Mouse (Mus musculus): ENCODE data around the gene Pus7l. TPM values are rescaled to one million over a fixed set of nuclear protein-coding genes. Genes with fewer than 3 reads are reported as not detected.

Pus7l gene
- total and polyA plus RNA-seq, 3 experiments, result 33.2 to 51.2 (median 40.6) TPM

DNA sequence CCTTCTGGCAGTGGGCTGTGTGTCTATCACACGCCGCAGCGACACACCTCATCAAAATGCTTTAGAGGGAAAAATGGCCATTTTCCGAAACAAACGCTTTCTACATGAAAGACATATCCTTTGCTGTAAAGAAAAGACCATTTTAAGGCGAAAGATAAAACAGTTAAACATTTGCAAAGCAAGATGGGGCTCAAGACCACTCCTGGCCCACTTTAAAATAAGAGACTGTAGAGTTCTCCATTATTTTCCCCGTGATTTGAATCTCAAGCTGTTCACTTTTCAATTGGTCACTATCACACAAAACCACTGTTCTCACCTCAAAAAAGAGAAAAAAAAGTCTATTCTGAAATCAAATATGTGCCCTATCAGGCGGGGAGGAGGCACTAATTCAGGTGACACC is 46.7 kb upstream of the Pus7l start:
- no peaks in the 10 kb centered on the region for H3K27me3 ChIP-seq (ENCODE audit: control insufficient read depth in 1 of 2, insufficient read depth in 2 of 2, low read length in 2 of 2)
- no peak overlapping the region for H3K27ac ChIP-seq (ENCODE audit: control insufficient read depth, low read depth, low read length)
- H3K4me1 ChIP-seq (ENCODE audit: control insufficient read depth in 1 of 2, insufficient read depth in 2 of 2, low read length in 2 of 2), result peaks cover 19 to 27% of the 10 kb centered on the region in 2 experiments
- H3K9me3 ChIP-seq (replicated peaks; ENCODE audit: insufficient read depth, low read length), result no peaks in the 10 kb centered on the region
- peak overlapping the region; percentile 56 to 58 for H3K4me3 ChIP-seq (ENCODE audit: control insufficient read depth in 1 of 2, insufficient read depth in 1 of 2, low read depth in 2 of 2, low read length in 2 of 2)
- TF ChIP-seq MAZ (IDR thresholded peaks at IDR 0.05; ENCODE audit: low read depth, low read length) (0 out of 2 replicates have a peak, but pooled peaks have one; percentile 58), ZNF384 (IDR thresholded peaks at IDR 0.05; ENCODE audit: low read depth, low read length) (peak; percentile 27), ZKSCAN1 (IDR thresholded peaks at IDR 0.05; ENCODE audit: low read depth, low read length) (no peak), KAT2A (conservative IDR thresholded peaks at IDR 0.05; ENCODE audit: low read depth, low read length) (0 out of 2 replicates have a peak, but pooled peaks have one; percentile 1), MAFK (IDR thresholded peaks at IDR 0.05; ENCODE audit: borderline replicate concordance, low read depth, low read length) (no peak), ZMIZ1 (IDR thresholded peaks at IDR 0.05; ENCODE audit: low read depth, low read length) (peak; percentile 13; the same call in 1 of the 2 replicates), RCOR1 (IDR thresholded peaks at IDR 0.05; ENCODE audit: low read depth, low read length) (peak; percentile 48; the same call in 1 of the 2 replicates), EP300 (IDR thresholded peaks at IDR 0.05; ENCODE audit: low read depth in 1 of 2, low read length in 2 of 2) (peak in 1 of 2 experiments; percentile 20; a peak in 1 of 4 replicates), SMC3 (IDR thresholded peaks at IDR 0.05; ENCODE audit: low read depth, low read length) (no peak)
- peaks cover 13 to 28% of the 10 kb centered on the region in 2 experiments for H3K36me3 ChIP-seq (ENCODE audit: control insufficient read depth in 1 of 2, insufficient read depth in 2 of 2, low read length in 2 of 2)
- DNase-seq (ENCODE audit: low read depth, low spot score), result no peak
- peaks cover 14% of the 10 kb centered on the region for H3K79me2 ChIP-seq (ENCODE audit: control insufficient read depth, insufficient read depth, low read length, poor library complexity)
- peak overlapping the region; percentile 42 for H3K9ac ChIP-seq (ENCODE audit: control insufficient read depth, low read depth, low read length, poor library complexity, severe bottlenecking)

DNA sequence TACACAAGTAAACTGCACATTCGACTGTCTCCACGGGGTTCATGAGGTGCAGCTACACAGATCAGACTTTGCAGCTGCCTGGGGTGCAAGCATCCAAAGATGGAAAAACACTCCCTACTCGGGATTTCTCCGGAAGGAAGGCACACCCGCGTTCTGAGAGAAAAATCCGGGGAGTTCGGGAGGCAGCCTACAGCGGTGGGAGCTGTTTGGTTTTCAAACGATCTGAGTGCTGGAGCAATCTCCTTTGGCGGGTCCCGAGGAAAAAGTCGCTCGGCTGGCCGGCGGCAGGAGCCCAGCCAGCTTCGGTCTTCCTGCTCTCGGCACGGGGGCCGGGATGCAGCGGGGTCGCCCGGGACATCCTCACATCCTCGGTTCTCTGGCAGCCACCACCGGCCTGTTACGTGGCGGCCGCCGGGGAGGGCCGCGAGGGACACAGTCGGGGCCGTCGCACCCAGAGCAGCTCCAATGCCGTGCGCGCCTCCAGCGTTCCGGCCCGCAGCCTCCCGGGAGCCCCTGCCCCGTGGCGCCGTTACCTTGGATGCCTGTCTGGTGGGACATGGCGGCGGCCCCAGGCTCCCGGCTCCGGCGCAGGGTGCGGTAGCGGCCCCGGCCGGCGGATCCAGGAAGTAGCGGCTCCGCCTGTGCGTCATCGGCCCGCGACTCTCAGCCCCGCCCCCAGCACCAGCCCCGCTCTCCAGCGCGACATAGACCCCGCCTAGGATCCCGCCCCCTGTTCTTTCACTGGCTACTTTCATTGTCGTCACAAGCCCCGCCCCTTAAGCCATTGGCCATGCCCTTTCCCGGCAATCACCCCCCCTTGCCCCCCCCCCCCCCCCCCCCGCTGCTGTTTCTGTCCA is 46.1 kb upstream of the Pus7l start, which contains the start of gene Twf1:
Gene Twf1 (minus strand): TSS at position 671 of the 857 bp plus-strand sequence.
- peak within 1 kb of the TSS; percentile 20 for H3K27ac ChIP-seq (ENCODE audit: control insufficient read depth, low read depth, low read length)
- no peaks in the 10 kb centered on the region for H3K27me3 ChIP-seq (ENCODE audit: control insufficient read depth in 1 of 2, insufficient read depth in 2 of 2, low read length in 2 of 2)
- peak within 1 kb of the TSS; percentile 70 to 98 for H3K4me3 ChIP-seq (ENCODE audit: control insufficient read depth in 1 of 2, insufficient read depth in 1 of 2, low read depth in 2 of 2, low read length in 2 of 2)
- H3K9me3 ChIP-seq (replicated peaks; ENCODE audit: insufficient read depth, low read length), result no peaks in the 10 kb centered on the region
- H3K36me3 ChIP-seq (ENCODE audit: control insufficient read depth in 1 of 2, insufficient read depth in 2 of 2, low read length in 2 of 2), result peaks cover 13 to 28% of the 10 kb centered on the region in 2 experiments
- peak within 1 kb of the TSS; percentile 93 for H3K9ac ChIP-seq (ENCODE audit: control insufficient read depth, low read depth, low read length, poor library complexity, severe bottlenecking)
- peaks cover 19 to 27% of the 10 kb centered on the region in 2 experiments for H3K4me1 ChIP-seq (ENCODE audit: control insufficient read depth in 1 of 2, insufficient read depth in 2 of 2, low read length in 2 of 2)
- peaks cover 14% of the 10 kb centered on the region for H3K79me2 ChIP-seq (ENCODE audit: control insufficient read depth, insufficient read depth, low read length, poor library complexity)
- DNase-seq (ENCODE audit: low read depth, low spot score), result peak; percentile 99
- TF ChIP-seq CHD2 (IDR thresholded peaks at IDR 0.05; ENCODE audit: low read length) (no peak), NELFE (IDR thresholded peaks at IDR 0.05; ENCODE audit: low read depth, low read length) (peak; percentile 90), TBP (IDR thresholded peaks at IDR 0.05; ENCODE audit: low read depth, low read length) (0 out of 2 replicates have a peak, but pooled peaks have one; percentile 28), POLR2AphosphoS5 (IDR thresholded peaks at IDR 0.05; ENCODE audit: borderline replicate concordance, low read depth, low read length) (0 out of 2 replicates have a peak, but pooled peaks have one; percentile 25), GATA1 (IDR thresholded peaks at IDR 0.05; ENCODE audit: low read depth, low read length) (no peak), TCF12 (IDR thresholded peaks at IDR 0.05; ENCODE audit: low read depth, low read length) (0 out of 2 replicates have a peak, but pooled peaks have one; percentile 48), KAT2A (conservative IDR thresholded peaks at IDR 0.05; ENCODE audit: low read depth, low read length) (peak; percentile 65; the same call in 1 of the 2 replicates), CTCF (IDR thresholded peaks at IDR 0.05 in 2 of 3, conservative IDR thresholded peaks at IDR 0.05 in 1 of 3; ENCODE audit: control insufficient read depth in 1 of 3, insufficient read depth in 1 of 3, low read depth in 2 of 3, low read length in 3 of 3, poor library complexity in 1 of 3, severe bottlenecking in 1 of 3) (no peak; a peak in 1 of 6 replicates), USF1 (IDR thresholded peaks at IDR 0.05; ENCODE audit: low read depth, low read length) (peak; percentile 39), UBTF (IDR thresholded peaks at IDR 0.05; ENCODE audit: borderline replicate concordance, insufficient read depth, low read depth, low read length) (peak; percentile 45; the same call in 1 of the 2 replicates), MYB (IDR thresholded peaks at IDR 0.05; ENCODE audit: low read depth, low read length) (no peak), MYC (IDR thresholded peaks at IDR 0.05; ENCODE audit: low read depth, low read length) (no peak), SIN3A (IDR thresholded peaks at IDR 0.05; ENCODE audit: low read length) (peak; percentile 97), E2F4 (IDR thresholded peaks at IDR 0.05; ENCODE audit: borderline replicate concordance, low read depth, low read length) (no peak), HCFC1 (IDR thresholded peaks at IDR 0.05; ENCODE audit: low read depth, low read length) (peak; percentile 94), ZC3H11A (IDR thresholded peaks at IDR 0.05; ENCODE audit: low read depth, low read length) (peak; percentile 37), ETS1 (IDR thresholded peaks at IDR 0.05; ENCODE audit: low read depth, low read length) (0 out of 2 replicates have a peak, but pooled peaks have one; percentile 25), MAFK (IDR thresholded peaks at IDR 0.05; ENCODE audit: borderline replicate concordance, low read depth, low read length) (no peak), NRF1 (IDR thresholded peaks at IDR 0.05; ENCODE audit: insufficient read depth, low read depth, low read length, poor library complexity, severe bottlenecking) (0 out of 2 replicates have a peak, but pooled peaks have one; percentile 25), ELF1 (IDR thresholded peaks at IDR 0.05; ENCODE audit: low read depth, low read length) (peak; percentile 100), JUND (IDR thresholded peaks at IDR 0.05; ENCODE audit: low read depth, low read length) (no peak), EP300 (IDR thresholded peaks at IDR 0.05; ENCODE audit: low read depth in 1 of 2, low read length in 2 of 2) (peak in 1 of 2 experiments; percentile 1; a peak in 1 of 4 replicates)

Data from MEL (cell line).